In genomic region chr11:119935457-119935856, GRCm38 (mm10) we compare ENCODE assay signal across 9 mouse cellular contexts. TPM values are rescaled to one million over a fixed set of nuclear protein-coding genes. Genes with fewer than 3 reads are reported as not detected.
DNase-seq lines count a peak whose midpoint lies in the region; ATAC-seq and TF ChIP-seq lines count a peak whose summit lies in the region.
"Had no signal": no experiment of that assay in that cellular context is flagged by ENCODE, and none has a peak within 500 bp of the region (broad histone marks: within the 10 kb centered on the region; RNA-seq: fewer than 3 reads in every experiment).

No protein-coding gene starts in this region.

- ATAC-seq in common myeloid progenitor, adult 5-6 weeks (replicated peaks; ENCODE audit: low read depth, poor library complexity, severe bottlenecking): 0 out of 2 replicates have a peak, but pooled peaks have one; percentile 29
- ATAC-seq in lung, embryonic 14.5 days (ENCODE audit: insufficient read depth): no peak

- peaks cover 29% of the 10 kb centered on the region for H3K27me3 ChIP-seq in hindbrain, embryonic 10.5 days (ENCODE audit: insufficient read depth, poor library complexity, severe bottlenecking)
- H3K27me3 ChIP-seq in lung, embryonic 14.5 days (ENCODE audit: insufficient read depth, low read length): no peaks in the 10 kb centered on the region

- no peaks in the 10 kb centered on the region for H3K36me3 ChIP-seq in hindbrain, embryonic 10.5 days
- H3K36me3 ChIP-seq in lung, embryonic 14.5 days (ENCODE audit: insufficient read depth): no peaks in the 10 kb centered on the region
- H3K36me3 ChIP-seq: limb, embryonic 12.5 days had no signal

- no peak overlapping the region for H3K4me2 ChIP-seq in lung, embryonic 14.5 days
- H3K4me2 ChIP-seq: limb, embryonic 12.5 days had no signal

- no peak overlapping the region for H3K4me3 ChIP-seq in hindbrain, embryonic 10.5 days
- no peak overlapping the region for H3K4me3 ChIP-seq in lung, embryonic 14.5 days (ENCODE audit: low read depth, low read length)
- H3K4me3 ChIP-seq: limb, embryonic 12.5 days had no signal

- 26% methylated on average over 6 of the region's 6 CpGs for WGBS in hindbrain, embryonic 10.5 days
- WGBS in lung, embryonic 14.5 days: 25% methylated on average over 6 of the region's 6 CpGs

- H3K9ac ChIP-seq in lung, embryonic 14.5 days: no peak overlapping the region
- H3K9ac ChIP-seq: limb, embryonic 12.5 days had no signal

- peak; percentile 92 for TF ChIP-seq CTCF in lung, embryonic 14.5 days (IDR thresholded peaks at IDR 0.05; ENCODE audit: low read depth)

- H3K4me1 ChIP-seq in hindbrain, embryonic 10.5 days (replicated peaks): peaks cover 77% of the 10 kb centered on the region
- H3K4me1 ChIP-seq in lung, embryonic 14.5 days (ENCODE audit: insufficient read depth): peaks cover 21% of the 10 kb centered on the region

- H3K9me3 ChIP-seq in hindbrain, embryonic 10.5 days: no peaks in the 10 kb centered on the region
- H3K9me3 ChIP-seq in lung, embryonic 14.5 days (ENCODE audit: low read depth, low read length): peaks cover 5% of the 10 kb centered on the region; the same call in 1 of the 2 replicates

- peak; percentile 75 for DNase-seq in layer of hippocampus, adult 11-12 months (ENCODE audit: low spot score)
- DNase-seq in layer of hippocampus, adult 9-11 months: no peak
- DNase-seq in T-cell, adult 2 months (ENCODE audit: low spot score): peak; percentile 64
- peak; percentile 71 for DNase-seq in hindbrain, embryonic 10.5 days (ENCODE audit: low spot score)
- DNase-seq in lung, embryonic 14.5 days: peak; percentile 83
- peak; percentile 79 for DNase-seq in retina, postnatal 1 day
- DNase-seq in urinary bladder, postnatal 4 days (ENCODE audit: low spot score in 2 of 2): peak; percentile 56 to 72

- 0 out of 2 replicates have a peak overlapping the region, but pooled peaks have one; percentile 9 for H3K27ac ChIP-seq in hindbrain, embryonic 10.5 days
- no peak overlapping the region for H3K27ac ChIP-seq in lung, embryonic 14.5 days (ENCODE audit: low read depth)
- H3K27ac ChIP-seq: limb, embryonic 12.5 days had no signal

RNA-seq across cellular contexts. Expression of gene Baiap2, which starts 7.1 kb away (rescaled TPM):
- 6.0 and 6.3 TPM in 2 replicates for total RNA-seq in common myeloid progenitor, adult 5-6 weeks (2017)
- 9.8 and 11.0 TPM in 2 replicates for polyA plus RNA-seq in hindbrain, embryonic 10.5 days (2016; fragmentation: Nextera tagmentation; extraction: Ambion mirVana)
- 20.4 and 20.5 TPM in 2 replicates for polyA plus RNA-seq in lung, embryonic 14.5 days (2014; fragmentation: Nextera tagmentation; extraction: Ambion mirVana)

RNA-seq across cellular contexts. Expression of gene Chmp6, which starts 22.2 kb away (rescaled TPM):
- 26.9 and 37.8 TPM in 2 replicates for total RNA-seq in common myeloid progenitor, adult 5-6 weeks (2017)
- 112 and 114 TPM in 2 replicates for polyA plus RNA-seq in hindbrain, embryonic 10.5 days (2016; fragmentation: Nextera tagmentation; extraction: Ambion mirVana)
- polyA plus RNA-seq in lung, embryonic 14.5 days (2014; fragmentation: Nextera tagmentation; extraction: Ambion mirVana): 94.3 and 104 TPM in 2 replicates
